Mouse (Mus musculus) neural tube, embryonic 15.5 days (tissue): ENCODE results near the gene Spata21. TPM values are rescaled to one million over a fixed set of nuclear protein-coding genes. Genes with fewer than 3 reads are reported as not detected.
A peak's percentile ranks its signal among the peaks of the same experiment; 100 is the strongest.
"Not testable (repeated sequence)": the region's sequence is repeated elsewhere in the genome, so short reads cannot be mapped to it uniquely, and the experiment has no call there.

Experiments
- ATAC-seq: fragments of 200-750 bp; cut with Nextera tagmentation; 2 replicates; pipeline ENCODE4 v1.8.0; 2017; ENCODE audit warnings: mild to moderate bottlenecking, moderate TSS enrichment, moderate library complexity; ENCODE audit not compliant: low FRiP score
- H3K27ac ChIP-seq: fragments of 300-500 bp; sonication (generic); replicated peaks from 2 replicates; pipeline ENCODE4 v1.5.1; 2015; ENCODE audit warnings: mild to moderate bottlenecking, inconsistent platforms
- H3K27me3 ChIP-seq: fragments of 300-500 bp; sonication (generic); replicated peaks from 2 replicates; pipeline ENCODE4 v1.6.1; 2015; ENCODE audit warnings: inconsistent platforms
- H3K36me3 ChIP-seq: fragments of 300-500 bp; sonication (generic); 2 replicates; pipeline ENCODE4 v1.6.1; 2015; ENCODE audit warnings: inconsistent platforms
- H3K4me1 ChIP-seq: fragments of 300-500 bp; sonication (generic); 2 replicates; pipeline ENCODE4 v1.6.1; 2015; ENCODE audit warnings: inconsistent platforms
- H3K4me2 ChIP-seq: fragments of 300-500 bp; sonication (generic); 2 replicates; pipeline ENCODE4 v1.6.1; 2015; ENCODE audit warnings: inconsistent platforms, mild to moderate bottlenecking, moderate library complexity
- H3K4me3 ChIP-seq: fragments of 300-500 bp; sonication (generic); replicated peaks from 2 replicates; pipeline ENCODE4 v1.5.1; 2015; ENCODE audit warnings: mild to moderate bottlenecking, inconsistent platforms
- H3K9ac ChIP-seq: fragments of 300-500 bp; sonication (generic); replicated peaks from 2 replicates; pipeline ENCODE4 v1.6.1; 2015; ENCODE audit warnings: mild to moderate bottlenecking, inconsistent platforms
- H3K9me3 ChIP-seq: fragments of 300-500 bp; sonication (generic); replicated peaks from 2 replicates; pipeline ENCODE4 v1.6.1; 2016; ENCODE audit warnings: inconsistent platforms
- WGBS: fragments of 180-500 bp; shearing (Covaris S2); methylation state at CpG from one replicate; pipeline ENCODE4 v1.1.7; 2015; ENCODE audit warnings: mixed read lengths; 5-methylcytosine and 5-hydroxymethylcytosine counted together
- polyA plus RNA-seq: library from polyadenylated mRNA; unstranded; fragments of >200 nt; fragmentation: Nextera tagmentation; extraction: Ambion mirVana; gene quantifications from 2 replicates; pipeline ENCODE4 v1.2.1, GENCODE M21; 2015

The Spata21 gene
- polyA plus RNA-seq, 1 experiment from 2014 or later, result 0.55 TPM

GRCm38 (mm10) chr4:141142285-141142811, 54.2 kb downstream of the Spata21 start:
- ATAC-seq, result no peak
- Histone ChIP-seq H3K4me2 (peak overlapping the region; percentile 33), H3K4me1 (peaks cover 22% of the 10 kb centered on the region), H3K4me3 (no peak overlapping the region), H3K27me3 (0 out of 2 replicates have a peak, but pooled peaks cover 5% of the 10 kb centered on the region), H3K27ac (no peak overlapping the region), H3K9ac (no peak overlapping the region), H3K36me3 (no peaks in the 10 kb centered on the region), H3K9me3 (no peaks in the 10 kb centered on the region)
- 28% methylated on average over 9 of the region's 9 CpGs for WGBS

DNA sequence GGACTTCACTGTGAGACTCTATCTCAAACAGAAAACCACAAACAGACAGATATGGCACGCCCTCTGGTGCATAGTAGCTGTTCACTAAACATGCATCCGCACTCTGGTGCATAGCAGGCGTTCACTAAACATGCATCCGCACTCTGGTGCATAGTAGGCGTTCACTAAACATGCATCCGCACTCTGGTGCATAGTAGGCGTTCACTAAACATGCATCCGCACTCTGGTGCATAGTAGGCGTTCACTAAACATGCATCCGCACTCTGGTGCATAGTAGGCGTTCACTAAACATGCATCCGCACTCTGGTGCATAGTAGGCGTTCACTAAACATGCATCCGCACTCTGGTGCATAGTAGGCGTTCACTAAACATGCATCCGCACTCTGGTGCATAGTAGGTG, 57.0 kb downstream of the Spata21 start:
- H3K9me3 ChIP-seq, H3K4me2 ChIP-seq, H3K27me3 ChIP-seq, H3K9ac ChIP-seq, ATAC-seq, H3K36me3 ChIP-seq, H3K4me3 ChIP-seq, H3K27ac ChIP-seq: not testable (repeated sequence)
- H3K4me1 ChIP-seq, result peaks cover 22% of the 10 kb centered on the region
- WGBS, result 97% methylated on average over 11 of the region's 16 CpGs

GRCm38 (mm10) chr4:141146491-141147033, 58.4 kb downstream of the Spata21 start:
- Histone ChIP-seq H3K27ac (no peak overlapping the region), H3K9ac (no peak overlapping the region), H3K27me3 (0 out of 2 replicates have a peak, but pooled peaks cover 5% of the 10 kb centered on the region), H3K9me3 (no peaks in the 10 kb centered on the region), H3K36me3 (no peaks in the 10 kb centered on the region), H3K4me2 (peak overlapping the region; percentile 67), H3K4me3 (no peak overlapping the region; the same call in 1 of the 2 replicates), H3K4me1 (peaks cover 28% of the 10 kb centered on the region)
- 98% methylated on average over 6 of the region's 6 CpGs for WGBS
- ATAC-seq, result no peak

GRCm38 (mm10) chr4:141147112-141148008, 59.2 kb downstream of the Spata21 start, which contains the start of gene Fbxo42:
Fbxo42 (plus strand) TSS chr4:141147913.
- peak within 1 kb of the TSS; percentile 98 for H3K4me3 ChIP-seq
- peaks cover 35% of the 10 kb centered on the region for H3K4me1 ChIP-seq
- H3K27ac ChIP-seq, result peak within 1 kb of the TSS; percentile 93
- peak within 1 kb of the TSS; percentile 99 for H3K9ac ChIP-seq
- peak; percentile 87 for ATAC-seq
- 10% methylated on average over 51 of the region's 58 CpGs for WGBS
- H3K4me2 ChIP-seq, result peak within 1 kb of the TSS; percentile 80
- no peaks in the 10 kb centered on the region for H3K36me3 ChIP-seq
- 0 out of 2 replicates have a peak, but pooled peaks cover 5% of the 10 kb centered on the region for H3K27me3 ChIP-seq
- H3K9me3 ChIP-seq, result no peaks in the 10 kb centered on the region

GRCm38 (mm10) chr4:141148009-141148801, 60.1 kb downstream of the Spata21 start:
- Histone ChIP-seq H3K36me3 (no peaks in the 10 kb centered on the region), H3K9me3 (no peaks in the 10 kb centered on the region), H3K9ac (peak overlapping the region; percentile 99), H3K27me3 (0 out of 2 replicates have a peak, but pooled peaks cover 5% of the 10 kb centered on the region), H3K4me1 (peaks cover 39% of the 10 kb centered on the region), H3K27ac (peak overlapping the region; percentile 93), H3K4me3 (peak overlapping the region; percentile 98), H3K4me2 (peak overlapping the region; percentile 80)
- peak; percentile 81 for ATAC-seq
- WGBS, result under 1% methylated on average over 48 of the region's 66 CpGs

GRCm38 (mm10) chr4:141149116-141149515, 61.0 kb downstream of the Spata21 start:
- H3K27me3 ChIP-seq, result 0 out of 2 replicates have a peak, but pooled peaks cover 2% of the 10 kb centered on the region
- H3K4me1 ChIP-seq, result peaks cover 40% of the 10 kb centered on the region
- peak overlapping the region; percentile 98 for H3K4me3 ChIP-seq
- no peak for ATAC-seq
- no peaks in the 10 kb centered on the region for H3K9me3 ChIP-seq
- H3K36me3 ChIP-seq, result no peaks in the 10 kb centered on the region
- peak overlapping the region; percentile 80 for H3K4me2 ChIP-seq
- WGBS, result 18% methylated on average over 7 of the region's 7 CpGs
- no peak overlapping the region for H3K27ac ChIP-seq
- peak overlapping the region; percentile 99 for H3K9ac ChIP-seq

- Histone ChIP-seq H3K27ac (no peak overlapping the region), H3K27me3 (no peaks in the 10 kb centered on the region), H3K4me3 (no peak overlapping the region), H3K9me3 (no peaks in the 10 kb centered on the region), H3K36me3 (no peaks in the 10 kb centered on the region), H3K4me2 (no peak overlapping the region), H3K9ac (no peak overlapping the region), H3K4me1 (peaks cover 27% of the 10 kb centered on the region)
- 76% methylated on average over 4 of the region's 4 CpGs for WGBS
- no peak for ATAC-seq
Measured at GRCm38 (mm10) chr4:141157485-141157884, 69.4 kb downstream of the Spata21 start.

- H3K27me3 ChIP-seq, result no peaks in the 10 kb centered on the region
- H3K9me3 ChIP-seq, result no peaks in the 10 kb centered on the region
- no peak overlapping the region for H3K27ac ChIP-seq
- ATAC-seq, result no peak
- WGBS, result 78% methylated on average over 2 of the region's 2 CpGs
- H3K36me3 ChIP-seq, result no peaks in the 10 kb centered on the region
- H3K4me1 ChIP-seq, result peaks cover 24% of the 10 kb centered on the region
- H3K4me3 ChIP-seq, result no peak overlapping the region
- no peak overlapping the region for H3K4me2 ChIP-seq
- no peak overlapping the region for H3K9ac ChIP-seq
Measured at GRCm38 (mm10) chr4:141158609-141159008, 70.5 kb downstream of the Spata21 start.

- no peak overlapping the region for H3K4me2 ChIP-seq
- no peaks in the 10 kb centered on the region for H3K36me3 ChIP-seq
- ATAC-seq, result no peak
- H3K9ac ChIP-seq, result no peak overlapping the region
- H3K9me3 ChIP-seq, result no peaks in the 10 kb centered on the region
- 51% methylated on average over 11 of the region's 11 CpGs for WGBS
- H3K27me3 ChIP-seq, result no peaks in the 10 kb centered on the region
- no peak overlapping the region for H3K27ac ChIP-seq
- no peak overlapping the region for H3K4me3 ChIP-seq
- H3K4me1 ChIP-seq, result peaks cover 23% of the 10 kb centered on the region
Measured at GRCm38 (mm10) chr4:141159093-141159492, 71.0 kb downstream of the Spata21 start.

GRCm38 (mm10) chr4:141159666-141160065, 71.5 kb downstream of the Spata21 start:
- H3K9ac ChIP-seq, result no peak overlapping the region
- no peak overlapping the region for H3K4me3 ChIP-seq
- no peak overlapping the region for H3K4me2 ChIP-seq
- no peaks in the 10 kb centered on the region for H3K36me3 ChIP-seq
- peaks cover 19% of the 10 kb centered on the region for H3K4me1 ChIP-seq
- no peak for ATAC-seq
- no peaks in the 10 kb centered on the region for H3K9me3 ChIP-seq
- 63% methylated on average over 5 of the region's 5 CpGs for WGBS
- H3K27me3 ChIP-seq, result no peaks in the 10 kb centered on the region
- H3K27ac ChIP-seq, result no peak overlapping the region

DNA sequence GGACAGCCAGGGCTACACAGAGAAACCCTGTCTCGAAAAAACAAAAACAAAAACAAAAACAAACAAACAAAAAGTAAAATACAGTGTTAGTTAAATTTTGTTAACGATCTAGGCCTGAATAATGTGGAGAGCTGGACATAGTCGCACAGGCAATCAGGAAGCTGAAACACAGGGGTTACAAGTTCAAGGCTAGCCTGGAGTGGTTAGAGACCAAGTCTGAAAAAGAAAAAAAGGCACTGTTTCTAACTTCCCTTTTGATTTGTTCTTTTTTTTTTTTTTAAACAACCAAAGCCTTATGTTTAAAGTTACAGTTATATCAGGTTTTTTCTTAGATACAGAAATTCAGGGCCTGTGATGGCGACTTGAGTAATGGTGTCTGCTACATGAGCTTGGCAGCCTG, 72.1 kb downstream of the Spata21 start:
- no peaks in the 10 kb centered on the region for H3K36me3 ChIP-seq
- no peak overlapping the region for H3K9ac ChIP-seq
- H3K4me3 ChIP-seq, result no peak overlapping the region
- no peak for ATAC-seq
- no peak overlapping the region for H3K4me2 ChIP-seq
- no peaks in the 10 kb centered on the region for H3K9me3 ChIP-seq
- H3K27ac ChIP-seq, result no peak overlapping the region
- H3K4me1 ChIP-seq, result peaks cover 19% of the 10 kb centered on the region
- 94% methylated on average over 4 of the region's 4 CpGs for WGBS
- no peaks in the 10 kb centered on the region for H3K27me3 ChIP-seq
